Mouse (Mus musculus): ENCODE data around the gene Atg10.

The Atg10 gene

DNA sequence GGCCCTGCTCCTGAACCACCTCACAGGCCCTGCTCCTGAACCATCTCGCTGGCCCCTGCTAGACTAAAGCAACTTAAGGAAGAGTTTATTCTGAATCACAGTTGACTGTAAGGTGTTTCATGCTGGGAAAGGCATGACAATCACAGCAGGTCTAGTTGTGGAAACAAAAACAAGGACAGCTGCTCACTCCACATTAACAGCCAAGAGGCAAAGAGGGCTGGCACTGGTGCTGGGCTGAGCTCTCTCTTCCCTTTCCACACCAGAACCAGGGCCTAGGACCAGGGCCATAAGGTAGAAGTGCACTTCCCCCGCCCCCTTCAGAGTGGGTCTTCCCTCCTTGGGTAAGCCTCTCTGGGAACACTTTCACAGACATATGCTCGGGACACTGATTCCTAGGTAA is 48.4 kb downstream of the Atg10 start:
- DNase-seq (ENCODE audit: low spot score), result no peak

DNA sequence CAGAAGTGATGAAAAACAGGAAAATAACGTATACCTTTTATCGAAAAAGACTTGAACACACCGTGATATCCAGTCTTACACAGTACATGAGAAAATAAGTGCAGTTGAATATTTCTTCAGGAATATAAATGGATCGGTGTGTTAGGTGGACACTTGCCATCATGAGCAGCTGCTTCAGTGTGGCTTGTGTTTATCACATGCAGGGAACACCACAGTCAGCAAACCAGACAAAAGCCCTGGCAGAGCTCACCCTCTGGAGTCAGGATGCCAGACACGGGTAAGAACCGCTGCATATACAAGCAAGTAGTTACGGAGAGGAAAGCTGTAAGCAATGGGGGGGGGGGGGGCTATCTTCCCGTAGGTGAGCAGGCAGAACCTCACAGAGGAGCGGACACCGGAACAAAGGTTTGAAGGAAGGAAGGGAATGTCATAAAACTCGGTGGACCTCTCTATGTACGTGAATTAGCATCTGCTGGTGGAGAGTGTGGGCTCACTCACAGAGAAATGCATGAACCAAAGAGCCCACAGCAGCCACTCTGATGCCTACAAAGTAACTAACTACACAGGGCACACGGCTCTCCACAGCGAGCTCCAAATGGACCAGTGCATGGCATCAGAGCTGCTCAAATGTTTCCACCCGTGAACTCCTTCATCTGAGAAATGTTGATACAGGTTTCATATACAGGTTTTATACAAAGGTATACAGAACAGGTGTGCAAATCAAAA is 51.8 kb downstream of the Atg10 start:
- DNase-seq (ENCODE audit: low spot score), result no peak

DNA sequence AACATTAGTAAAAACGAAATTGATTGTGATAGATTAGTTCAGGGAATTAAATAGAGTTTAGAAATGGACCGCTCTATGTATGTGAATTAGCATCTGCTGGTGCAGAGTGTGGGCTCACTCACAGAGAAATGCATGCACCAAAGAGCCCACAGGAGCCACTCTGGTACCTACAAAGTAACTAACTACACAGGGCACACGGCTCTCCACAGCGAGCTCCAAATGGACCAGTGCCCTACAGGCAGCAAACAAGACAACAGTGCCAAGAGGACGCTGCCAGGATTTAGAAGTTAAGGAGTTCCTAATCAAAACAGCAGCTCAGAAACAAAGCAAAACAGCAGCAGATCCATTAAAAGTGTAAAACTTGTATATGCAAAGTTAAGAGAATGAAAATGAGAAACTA is 52.6 kb downstream of the Atg10 start:
- no peak for DNase-seq (ENCODE audit: low spot score)

DNA sequence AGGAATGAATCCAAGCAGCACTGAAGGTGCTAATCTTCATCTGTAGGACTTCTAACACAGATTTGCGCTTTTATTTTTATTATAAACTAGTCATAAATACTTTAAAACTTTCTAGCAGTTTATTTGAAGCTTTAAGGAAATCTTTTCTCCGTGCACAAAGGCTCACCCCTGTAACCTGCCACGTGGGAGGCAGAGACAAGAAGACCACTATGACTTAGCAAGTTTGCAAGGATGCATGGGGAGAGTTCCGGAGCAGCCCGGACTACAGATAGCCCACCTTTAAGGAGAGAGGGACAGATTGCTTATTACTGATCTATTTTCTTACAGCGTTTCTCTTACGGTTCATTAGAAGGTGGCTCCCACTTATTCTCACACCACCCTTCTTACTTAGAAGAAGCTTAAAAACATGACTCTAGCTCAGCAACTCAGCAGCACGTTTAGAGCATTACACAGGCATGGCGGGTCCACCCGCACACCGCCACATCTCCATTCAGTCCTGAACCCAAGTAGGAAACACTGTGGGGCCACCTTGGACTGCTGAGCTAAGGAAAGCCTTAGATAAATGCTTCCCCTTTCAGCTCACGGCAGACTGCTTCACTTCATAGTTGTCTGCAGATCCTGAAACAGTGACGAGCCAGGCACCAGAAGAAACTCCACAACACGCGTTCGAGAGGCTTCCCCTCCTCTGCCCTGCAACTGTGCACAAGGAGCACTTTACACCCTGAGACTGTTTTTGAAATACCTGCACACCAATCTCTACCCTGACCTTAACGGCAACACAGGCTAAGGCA is 54.0 kb downstream of the Atg10 start:
- DNase-seq (ENCODE audit: low spot score), result no peak

DNA sequence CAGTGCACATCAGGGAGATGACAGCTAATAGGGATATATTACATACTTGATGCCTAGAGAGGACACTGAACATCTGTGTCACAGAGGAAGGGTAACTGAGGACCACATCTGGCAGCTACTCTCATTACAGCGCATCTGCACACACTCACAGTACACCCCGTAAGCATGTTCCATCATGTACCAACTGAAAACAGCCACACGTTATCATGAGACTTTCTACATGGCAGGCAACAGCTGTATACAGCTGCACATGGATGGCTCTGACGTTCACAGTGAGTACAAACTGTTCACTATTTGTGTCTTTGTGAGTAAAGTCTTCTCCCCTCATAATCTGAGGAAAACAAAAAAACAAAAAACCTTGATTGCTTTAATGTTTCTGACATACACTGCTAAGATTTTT is 55.3 kb downstream of the Atg10 start:
- no peak for DNase-seq (ENCODE audit: low spot score)

DNA sequence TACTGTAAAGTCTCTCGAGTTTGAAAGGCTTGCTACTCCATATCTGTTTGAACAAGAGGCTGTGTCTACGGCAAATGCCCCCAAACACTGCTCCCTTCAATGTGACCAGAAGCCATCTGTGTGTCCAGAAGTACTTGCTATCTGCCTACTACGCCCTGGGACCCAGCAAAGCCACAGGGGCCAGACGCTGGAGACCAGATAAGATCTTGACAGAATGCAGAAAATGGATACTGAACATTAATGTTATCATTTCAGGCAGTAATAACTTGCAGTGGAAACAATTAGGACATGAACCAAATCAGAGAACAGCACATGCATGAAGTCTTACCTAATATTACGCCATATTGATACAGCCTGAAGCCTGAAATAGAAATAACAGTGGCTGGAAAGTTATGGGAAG is 56.2 kb downstream of the Atg10 start:
- DNase-seq (ENCODE audit: low spot score), result no peak

DNA sequence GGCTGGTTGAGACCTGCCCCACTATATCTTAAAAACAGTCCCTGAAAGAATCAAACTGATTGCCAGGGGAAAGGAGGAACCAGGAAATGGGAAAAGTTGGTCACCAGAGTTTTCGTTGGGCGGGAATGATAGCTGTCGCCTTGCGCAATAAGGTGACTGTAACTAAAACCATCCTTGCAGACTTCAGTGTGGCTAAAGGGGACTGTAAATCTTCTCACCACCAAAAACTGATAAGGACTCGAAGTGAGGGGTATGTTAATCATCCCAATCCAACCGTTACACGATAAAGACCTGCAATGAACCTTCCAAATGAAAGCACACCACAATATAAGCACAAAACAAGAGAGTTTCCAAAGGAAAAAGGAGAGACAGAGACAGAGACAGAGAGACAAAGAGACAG is 57.5 kb downstream of the Atg10 start:
- no peak for DNase-seq (ENCODE audit: low spot score)

DNA sequence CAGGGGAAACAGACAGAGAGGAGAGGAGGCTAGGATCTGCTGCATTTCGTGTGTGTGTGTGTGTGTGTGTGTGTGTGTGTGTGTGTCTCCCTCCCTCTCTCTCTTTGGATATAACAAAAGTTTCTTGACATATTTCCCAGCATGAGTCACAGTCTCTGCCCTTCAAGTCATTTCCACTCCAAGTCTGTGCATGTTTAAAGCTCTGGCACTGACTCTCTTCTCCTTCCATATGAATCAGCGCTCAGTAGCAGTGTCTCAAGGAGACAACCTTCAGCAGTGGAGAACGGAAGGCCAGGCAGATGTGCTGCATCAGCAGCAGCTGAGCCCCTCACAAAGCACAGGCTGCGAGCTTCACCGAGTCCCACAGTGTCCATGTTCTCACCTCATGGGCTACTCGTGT is 58.6 kb downstream of the Atg10 start:
- DNase-seq (ENCODE audit: low spot score), result peak; percentile 57

DNA sequence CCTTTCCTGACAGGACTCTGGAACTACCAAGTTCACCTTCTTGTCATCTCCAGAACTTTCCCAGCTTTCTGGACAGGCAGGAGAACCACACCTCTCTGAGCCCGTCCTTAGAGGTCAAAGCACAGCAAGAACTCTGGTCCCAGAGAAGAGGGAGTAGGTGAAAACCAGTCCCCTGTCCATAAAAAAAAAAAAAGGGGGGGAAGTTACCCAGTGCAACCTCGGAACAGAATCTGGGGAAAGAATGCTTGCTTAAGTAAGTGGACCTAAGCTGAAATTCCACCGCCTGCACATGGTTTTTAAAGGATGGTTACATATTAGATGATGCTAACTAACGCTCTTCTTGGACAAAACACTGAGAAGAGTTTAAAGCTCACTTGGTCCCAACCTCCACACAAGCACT is 60.5 kb downstream of the Atg10 start:
- DNase-seq (ENCODE audit: low spot score), result no peak

DNA sequence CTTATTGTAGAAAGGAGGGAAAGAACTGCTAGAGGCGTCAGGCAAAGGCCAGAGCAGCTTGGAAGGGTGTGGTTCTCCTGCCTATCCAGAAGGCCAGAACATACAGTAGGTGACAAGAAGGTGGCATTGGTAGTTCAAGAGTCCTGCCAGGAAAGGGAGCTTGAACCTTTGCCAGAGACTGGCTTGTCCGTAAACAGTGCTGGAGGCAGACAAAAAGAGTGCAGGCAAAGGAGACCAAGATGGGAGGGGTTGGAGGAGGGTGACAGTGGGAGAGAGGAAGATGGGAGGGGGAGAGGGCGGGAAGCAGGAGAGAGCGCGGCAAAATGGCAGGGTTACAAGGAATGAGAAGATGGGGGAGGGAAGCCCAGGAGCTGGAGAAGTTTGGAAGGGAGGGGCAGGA is 61.3 kb downstream of the Atg10 start:
- DNase-seq (ENCODE audit: low spot score), result no peak

DNA sequence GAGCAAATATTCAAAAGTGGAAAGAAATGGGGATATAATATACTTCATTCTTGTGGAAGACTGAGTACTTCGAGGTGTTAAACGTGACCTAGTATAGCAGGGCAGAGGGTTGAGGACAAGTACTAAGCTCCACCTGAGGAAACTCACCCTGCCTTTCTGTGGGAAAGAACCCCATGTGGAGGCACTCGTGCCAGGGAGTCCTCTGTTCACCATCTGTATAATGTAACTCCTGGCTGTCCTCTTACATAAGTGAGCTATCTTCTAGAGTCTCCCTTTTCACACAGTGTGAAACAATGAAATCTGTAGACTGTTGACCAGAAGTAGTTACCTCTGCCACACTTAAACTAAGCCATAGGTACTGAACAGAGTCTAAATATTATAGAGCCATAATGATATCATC is 63.2 kb downstream of the Atg10 start:
- no peak for DNase-seq (ENCODE audit: low spot score)

DNA sequence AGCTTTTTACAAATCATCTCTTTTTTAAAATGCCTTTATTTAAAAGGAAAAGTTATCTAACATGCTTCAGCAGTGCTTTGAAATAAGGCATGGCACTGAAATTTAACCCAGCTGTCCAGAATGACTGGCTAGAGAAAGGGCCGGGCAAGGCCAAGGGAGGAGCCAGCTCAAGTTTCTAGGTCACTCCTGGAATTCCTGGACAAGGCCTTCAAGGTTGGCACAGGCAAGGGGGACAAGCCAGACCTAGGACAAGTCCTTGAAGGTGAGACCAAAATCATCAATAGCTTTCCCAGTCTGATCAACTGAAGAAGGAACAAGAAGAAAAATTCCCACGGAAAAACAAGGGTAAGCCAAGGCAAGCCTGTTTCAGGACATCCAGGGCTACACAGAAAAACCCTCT is 63.9 kb downstream of the Atg10 start:
- DNase-seq (ENCODE audit: low spot score), result no peak

DNA sequence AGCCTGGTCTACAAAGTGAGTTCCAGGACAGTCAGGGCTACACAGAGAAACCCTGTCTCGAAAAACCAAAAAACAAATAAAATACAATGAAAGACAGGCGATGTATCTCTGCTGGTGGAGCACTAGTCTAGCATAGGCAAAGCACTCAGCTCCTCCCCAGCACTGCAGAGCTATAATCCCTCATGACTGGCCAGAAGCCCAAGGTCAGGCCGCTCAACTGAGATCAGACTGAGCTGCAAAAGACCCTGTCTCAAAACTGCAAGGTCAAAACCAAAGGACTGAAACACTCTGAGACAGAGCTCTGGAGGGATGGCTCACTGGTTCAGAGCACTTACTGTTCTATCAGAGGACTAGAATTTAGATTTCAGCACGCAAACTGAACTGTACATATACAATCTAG is 65.8 kb downstream of the Atg10 start:
- DNase-seq (ENCODE audit: low spot score), result no peak

DNA sequence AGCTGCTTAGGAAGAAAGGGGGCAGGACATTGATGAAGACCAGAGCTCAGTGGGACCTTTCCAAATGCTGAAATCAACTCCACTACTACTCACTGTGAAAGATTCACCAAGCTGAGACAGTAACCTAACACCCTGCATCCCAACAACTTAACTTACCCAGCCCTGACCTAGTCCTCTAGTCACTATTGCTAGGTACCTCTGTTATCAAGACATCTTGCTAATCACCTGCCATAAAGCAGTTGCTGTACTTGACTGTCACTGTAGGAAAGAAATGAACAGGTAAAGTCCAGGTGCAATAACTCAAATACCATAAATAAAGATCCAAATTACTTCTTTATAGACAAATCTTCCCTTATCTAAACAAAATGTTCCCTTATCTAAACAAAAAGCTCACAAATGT is 66.3 kb downstream of the Atg10 start:
- no peak for DNase-seq (ENCODE audit: low spot score)

DNA sequence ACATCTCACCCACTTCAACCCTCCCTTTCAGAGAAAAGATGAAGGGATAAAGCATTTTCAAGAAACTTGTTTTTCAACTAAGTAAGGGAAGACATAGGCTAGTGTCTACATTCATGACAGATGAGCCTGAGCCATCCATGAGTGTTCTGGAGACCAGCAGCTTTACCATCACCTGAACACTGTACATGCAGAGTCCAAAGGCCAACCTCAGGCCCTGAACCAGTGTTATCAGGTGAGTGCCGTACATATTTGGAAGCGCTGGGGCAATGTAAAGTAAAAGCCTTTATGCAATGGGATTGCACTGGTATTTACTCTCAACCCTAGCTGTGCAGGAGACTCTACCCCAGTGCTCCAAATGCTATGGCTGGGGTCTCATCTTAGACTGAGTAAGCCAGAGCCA is 66.8 kb downstream of the Atg10 start:
- no peak for DNase-seq (ENCODE audit: low spot score)

DNA sequence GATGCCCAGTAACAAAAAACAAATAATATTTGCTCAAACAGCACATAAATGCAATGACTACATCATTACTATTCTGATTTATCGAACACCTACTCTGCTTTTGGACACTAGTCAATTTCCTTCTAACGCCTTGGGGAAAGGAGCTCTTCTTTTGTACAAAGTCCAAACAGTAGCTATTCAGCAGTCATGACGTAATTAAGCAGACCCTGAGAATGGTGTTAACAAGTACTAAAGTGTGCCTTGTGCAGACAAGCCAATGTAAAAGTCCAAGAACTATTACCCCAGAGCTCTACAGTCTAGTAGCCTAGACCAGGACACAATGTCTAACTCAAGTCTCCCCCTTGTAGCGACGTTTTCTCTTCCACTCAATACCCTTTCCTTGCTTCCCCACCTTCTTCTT is 67.5 kb downstream of the Atg10 start:
- DNase-seq (ENCODE audit: low spot score), result no peak

DNA sequence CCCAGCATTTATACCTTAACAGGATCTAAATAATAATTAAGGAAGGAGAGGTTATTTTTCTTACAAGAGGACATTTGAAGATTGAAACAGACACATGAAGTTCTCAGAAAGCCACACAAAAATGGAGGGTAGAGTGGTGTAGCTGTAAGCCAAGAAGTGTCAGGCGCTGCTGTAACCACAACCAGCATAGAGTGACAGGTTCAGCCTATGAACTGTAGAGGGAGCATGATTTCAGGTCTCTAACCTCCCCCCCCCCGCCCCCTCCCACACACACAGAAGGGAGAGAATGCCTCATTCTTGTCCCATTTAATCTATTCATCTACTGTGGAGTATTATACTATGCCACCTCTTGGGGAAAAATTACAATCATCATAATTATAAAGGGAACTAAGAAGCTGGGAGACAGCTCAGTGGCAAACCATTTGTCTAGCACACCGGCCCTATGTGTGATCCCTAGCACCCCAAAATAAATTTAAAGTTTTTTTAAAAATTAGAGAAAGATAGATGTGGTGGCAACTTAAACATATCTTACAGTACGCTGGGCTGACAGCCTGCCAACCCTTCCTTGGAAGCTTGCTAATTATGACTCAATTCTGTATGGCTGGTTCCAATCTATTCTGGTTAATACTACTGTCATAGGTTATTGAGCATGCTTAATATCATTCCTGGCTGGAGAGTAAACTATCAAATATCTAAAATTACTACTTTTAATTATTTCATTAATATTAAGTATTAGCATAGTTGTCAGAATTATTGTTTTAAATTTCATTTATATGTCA is 68.2 kb downstream of the Atg10 start:
- DNase-seq (ENCODE audit: low spot score), result no peak

DNA sequence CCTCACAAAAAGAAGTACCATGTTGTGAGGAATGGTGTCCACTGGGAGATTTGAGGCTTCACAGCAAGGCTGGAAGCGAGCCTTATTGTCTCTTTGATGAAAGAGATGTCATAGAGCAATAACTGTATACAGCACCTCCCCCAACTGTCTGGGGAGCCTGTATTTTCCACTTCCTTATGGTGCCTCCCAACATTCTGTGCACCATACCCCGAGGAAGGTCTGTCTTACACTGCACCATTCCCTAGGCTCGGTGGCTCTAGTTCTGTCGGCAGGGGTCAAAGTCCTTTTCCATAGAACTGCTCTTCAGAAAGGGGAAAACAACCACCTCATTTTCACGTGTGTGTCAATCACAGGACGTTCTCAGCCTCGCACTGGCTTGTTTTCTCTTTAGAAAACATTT is 69.1 kb downstream of the Atg10 start:
- DNase-seq (ENCODE audit: low spot score), result no peak

DNA sequence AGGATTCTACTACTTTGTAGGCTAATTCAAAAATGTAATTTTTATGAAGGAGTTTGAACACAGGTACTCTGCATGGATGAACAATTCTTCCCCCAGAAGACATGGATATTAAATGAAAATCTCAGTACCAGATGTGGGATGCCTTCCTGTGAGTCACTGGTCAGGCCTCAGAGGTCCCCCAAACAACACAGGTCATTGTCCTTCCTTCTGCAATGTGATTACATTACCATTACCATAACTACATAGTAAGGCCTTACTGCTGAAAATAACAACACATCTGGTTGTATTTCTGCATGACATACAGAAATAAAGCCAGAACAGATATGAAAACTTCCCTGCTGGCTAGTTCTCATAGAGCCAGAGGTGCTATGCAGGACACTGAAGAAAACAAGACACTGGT is 87.4 kb downstream of the Atg10 start:
- DNase-seq (ENCODE audit: low spot score), result no peak

DNA sequence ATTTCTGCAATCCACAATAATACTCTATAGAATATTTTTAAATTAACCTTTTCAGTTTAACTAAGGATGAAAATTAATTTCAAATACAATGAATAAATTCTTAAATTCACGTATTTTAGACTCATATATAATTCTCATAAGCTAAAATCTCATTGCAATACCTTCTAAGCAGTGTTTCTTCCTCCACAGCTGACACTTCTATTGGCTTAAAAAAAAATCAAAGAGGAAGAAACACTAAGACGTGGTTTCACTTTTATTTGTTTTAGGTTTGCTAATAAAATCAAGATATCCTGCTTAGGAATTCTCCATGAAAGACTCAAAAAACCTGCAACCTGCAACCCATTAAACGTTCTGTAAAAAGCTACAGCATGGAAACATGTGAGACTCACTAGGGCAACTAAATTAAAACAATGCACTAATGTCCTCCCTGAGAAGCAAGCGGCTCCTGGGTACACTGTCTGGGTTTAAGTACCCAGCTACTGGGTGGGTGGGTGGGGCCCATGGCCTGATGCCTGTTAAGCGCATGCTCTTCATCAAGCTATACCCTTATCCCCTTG is 90.4 kb downstream of the Atg10 start:
- DNase-seq (ENCODE audit: low spot score), result no peak

DNA sequence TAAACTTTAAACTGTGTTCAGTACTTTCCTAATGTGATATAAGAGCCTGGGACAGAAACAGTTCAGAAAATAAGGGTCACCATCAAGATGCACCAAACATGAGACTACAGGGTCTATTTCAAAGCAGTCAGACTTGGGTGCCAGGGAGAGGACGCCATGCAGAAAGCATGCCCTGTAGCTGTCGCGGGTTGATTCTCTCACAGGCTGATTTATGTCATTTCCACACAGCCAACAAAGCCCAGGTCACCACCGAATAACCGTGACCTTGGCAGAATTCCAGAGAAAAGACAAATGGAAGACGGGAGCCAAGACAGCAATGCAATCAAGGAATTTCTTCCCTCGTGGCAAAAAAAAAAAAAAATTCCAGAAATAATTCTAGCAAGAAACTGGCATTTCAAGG is 94.7 kb downstream of the Atg10 start:
- no peak for DNase-seq (ENCODE audit: low spot score)

DNA sequence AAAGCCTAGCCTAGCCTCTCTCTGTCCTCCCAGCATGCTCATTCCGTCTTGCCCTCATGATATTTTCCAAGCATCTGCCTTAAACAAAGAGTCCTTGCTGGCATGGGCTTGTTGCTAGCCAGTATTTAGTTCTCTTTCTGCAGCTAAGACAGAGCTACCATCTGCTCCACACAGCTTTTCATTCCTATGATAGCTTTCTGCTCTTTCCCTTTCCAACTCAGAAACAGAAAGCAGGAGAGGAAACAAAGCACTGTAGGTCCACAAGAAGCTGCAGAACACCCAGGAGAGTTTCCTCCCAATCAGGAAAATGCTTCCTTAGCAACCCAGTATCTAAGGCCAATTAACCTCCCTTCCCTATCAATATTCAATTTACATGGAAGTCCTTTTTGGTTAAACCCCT is 95.2 kb downstream of the Atg10 start:
- DNase-seq (ENCODE audit: low spot score), result no peak

DNA sequence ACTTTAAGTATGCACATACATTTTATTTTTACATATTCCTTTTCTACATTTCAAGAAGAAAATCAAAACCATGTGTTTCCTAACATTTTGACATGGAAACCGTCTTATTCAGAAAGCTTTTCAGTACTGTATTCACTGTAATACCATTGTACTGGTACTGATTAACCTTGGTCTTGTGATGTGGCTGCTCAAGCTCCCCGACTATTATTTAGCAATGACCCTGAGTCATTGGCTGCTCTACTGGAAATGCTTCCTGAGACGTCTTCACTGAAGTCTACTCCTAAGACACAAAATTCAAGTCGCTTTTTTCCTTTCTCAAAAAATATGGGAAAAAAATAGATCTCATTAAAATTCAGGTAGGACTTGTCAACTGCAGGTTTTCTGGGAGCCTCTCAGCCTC is 105.6 kb downstream of the Atg10 start:
- DNase-seq (ENCODE audit: low spot score), result no peak

Data from ovary, adult 18-20 months (tissue).